Mouse (Mus musculus) MEL (cell line): ENCODE data around the gene Trim3.

Source experiments
- EP300 ChIP-seq, 2 experiments: IDR thresholded peaks; 2 replicates each; pipeline ENCODE4 v1.6.1; 2011; ENCODE audit warnings: improper control_type of control experiment in 2 of 2, low read length in 2 of 2, low read depth in 1 of 2, mild to moderate bottlenecking in 1 of 2
- TAL1 ChIP-seq: IDR thresholded peaks from 2 replicates; pipeline ENCODE4 v1.6.1; 2012; ENCODE audit warnings: mild to moderate bottlenecking, inconsistent platforms, low read length, moderate library complexity, mixed read lengths

DNA sequence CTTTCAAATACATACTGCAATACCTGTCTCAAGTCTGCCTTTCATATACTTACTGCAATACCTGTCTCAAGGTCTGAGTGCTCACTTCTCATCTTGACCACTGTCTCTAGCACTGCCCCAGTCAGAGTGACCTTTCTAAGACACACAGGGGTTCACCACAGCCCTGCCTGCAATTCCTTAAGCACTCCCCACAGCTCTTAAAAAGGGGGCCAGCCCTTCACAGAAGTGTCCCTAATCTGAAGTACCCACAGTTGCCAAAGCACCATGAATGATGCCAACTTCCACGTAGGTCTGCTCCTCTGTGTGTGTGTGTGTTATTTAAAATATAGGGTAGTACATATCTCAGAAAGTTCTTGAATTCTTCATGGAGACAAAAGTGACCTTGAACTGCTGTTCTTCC lies 21.6 kb downstream of the Trim3 start:
- TF ChIP-seq EP300 (IDR thresholded peaks at IDR 0.05; ENCODE audit: low read depth in 1 of 2, low read length in 2 of 2) = no peak
- TF ChIP-seq TAL1 = no peak
